Mouse (Mus musculus): ENCODE measurements around the gene Gm49322. TPM values are rescaled to one million over a fixed set of nuclear protein-coding genes. Genes with fewer than 3 reads are reported as not detected.

Gm49322 gene
- polyA plus RNA-seq, 1 experiment from 2014 or later: 4.4 TPM

GRCm38 (mm10) chr10:80608435-80608834 lies 2.6 kb downstream of the Gm49322 start:
- Histone ChIP-seq H3K9me3 (ENCODE audit: control insufficient read depth, low read length) (no peaks in the 10 kb centered on the region), H3K27me3 (ENCODE audit: control insufficient read depth, insufficient read depth, low read depth, low read length) (no peaks in the 10 kb centered on the region), H3K9ac (ENCODE audit: low read length) (no peak overlapping the region), H3K27ac (ENCODE audit: low read length) (no peak overlapping the region), H3K4me3 (ENCODE audit: low read length) (no peak overlapping the region), H3K4me1 (replicated peaks; ENCODE audit: control insufficient read depth, insufficient read depth, low read length) (peaks cover 9% of the 10 kb centered on the region), H3K36me3 (ENCODE audit: control insufficient read depth, insufficient read depth, low read length) (peaks cover 27% of the 10 kb centered on the region), H3K4me2 (ENCODE audit: low read depth, low read length) (no peak overlapping the region)
- no peak for ATAC-seq (ENCODE audit: low read depth)
- 79% methylated on average over 3 of the region's 3 CpGs for WGBS

- 85% methylated on average over 10 of the region's 10 CpGs for WGBS
- Histone ChIP-seq H3K36me3 (ENCODE audit: control insufficient read depth, insufficient read depth, low read length) (peaks cover 33% of the 10 kb centered on the region), H3K27me3 (ENCODE audit: control insufficient read depth, insufficient read depth, low read depth, low read length) (no peaks in the 10 kb centered on the region), H3K4me2 (ENCODE audit: low read depth, low read length) (no peak overlapping the region), H3K27ac (ENCODE audit: low read length) (no peak overlapping the region), H3K9me3 (ENCODE audit: control insufficient read depth, low read length) (no peaks in the 10 kb centered on the region), H3K9ac (ENCODE audit: low read length) (no peak overlapping the region), H3K4me1 (replicated peaks; ENCODE audit: control insufficient read depth, insufficient read depth, low read length) (no peaks in the 10 kb centered on the region), H3K4me3 (ENCODE audit: low read length) (no peak overlapping the region)
- no peak for ATAC-seq (ENCODE audit: low read depth)
These were observed 3.6 kb downstream of the Gm49322 start for GRCm38 (mm10) chr10:80609269-80609924.

- no peaks in the 10 kb centered on the region for H3K4me1 ChIP-seq (replicated peaks; ENCODE audit: control insufficient read depth, insufficient read depth, low read length)
- no peaks in the 10 kb centered on the region for H3K27me3 ChIP-seq (ENCODE audit: control insufficient read depth, insufficient read depth, low read depth, low read length)
- H3K9ac ChIP-seq (ENCODE audit: low read length): no peak overlapping the region
- no peak overlapping the region for H3K27ac ChIP-seq (ENCODE audit: low read length)
- 89% methylated on average over 9 of the region's 9 CpGs for WGBS
- H3K9me3 ChIP-seq (ENCODE audit: control insufficient read depth, low read length): no peaks in the 10 kb centered on the region
- no peak for ATAC-seq (ENCODE audit: low read depth)
- no peak overlapping the region for H3K4me3 ChIP-seq (ENCODE audit: low read length)
- peaks cover 40% of the 10 kb centered on the region for H3K36me3 ChIP-seq (ENCODE audit: control insufficient read depth, insufficient read depth, low read length)
- H3K4me2 ChIP-seq (ENCODE audit: low read depth, low read length): no peak overlapping the region
These were observed 4.4 kb downstream of the Gm49322 start for GRCm38 (mm10) chr10:80610116-80610785.

- no peak overlapping the region for H3K4me3 ChIP-seq (ENCODE audit: low read length)
- ATAC-seq (ENCODE audit: low read depth): peak; percentile 55
- no peaks in the 10 kb centered on the region for H3K27me3 ChIP-seq (ENCODE audit: control insufficient read depth, insufficient read depth, low read depth, low read length)
- 48% methylated on average over 4 of the region's 4 CpGs for WGBS
- H3K4me1 ChIP-seq (replicated peaks; ENCODE audit: control insufficient read depth, insufficient read depth, low read length): no peaks in the 10 kb centered on the region
- H3K9me3 ChIP-seq (ENCODE audit: control insufficient read depth, low read length): no peaks in the 10 kb centered on the region
- H3K4me2 ChIP-seq (ENCODE audit: low read depth, low read length): no peak overlapping the region
- H3K36me3 ChIP-seq (ENCODE audit: control insufficient read depth, insufficient read depth, low read length): peaks cover 43% of the 10 kb centered on the region
- H3K27ac ChIP-seq (ENCODE audit: low read length): no peak overlapping the region
- no peak overlapping the region for H3K9ac ChIP-seq (ENCODE audit: low read length)
These were observed 5.2 kb downstream of the Gm49322 start for GRCm38 (mm10) chr10:80611024-80611423.

- Histone ChIP-seq H3K27me3 (ENCODE audit: control insufficient read depth, insufficient read depth, low read depth, low read length) (no peaks in the 10 kb centered on the region), H3K9me3 (ENCODE audit: control insufficient read depth, low read length) (no peaks in the 10 kb centered on the region), H3K4me1 (replicated peaks; ENCODE audit: control insufficient read depth, insufficient read depth, low read length) (no peaks in the 10 kb centered on the region), H3K9ac (ENCODE audit: low read length) (no peak overlapping the region), H3K36me3 (ENCODE audit: control insufficient read depth, insufficient read depth, low read length) (peaks cover 36% of the 10 kb centered on the region), H3K4me2 (ENCODE audit: low read depth, low read length) (no peak overlapping the region), H3K27ac (ENCODE audit: low read length) (no peak overlapping the region), H3K4me3 (ENCODE audit: low read length) (no peak overlapping the region)
- no peak for ATAC-seq (ENCODE audit: low read depth)
- WGBS: 91% methylated on average over 3 of the region's 3 CpGs
These were observed 6.1 kb downstream of the Gm49322 start for GRCm38 (mm10) chr10:80611905-80612304.

- Histone ChIP-seq H3K4me1 (replicated peaks; ENCODE audit: control insufficient read depth, insufficient read depth, low read length) (no peaks in the 10 kb centered on the region), H3K9me3 (ENCODE audit: control insufficient read depth, low read length) (no peaks in the 10 kb centered on the region), H3K27me3 (ENCODE audit: control insufficient read depth, insufficient read depth, low read depth, low read length) (no peaks in the 10 kb centered on the region), H3K4me3 (ENCODE audit: low read length) (no peak overlapping the region), H3K27ac (ENCODE audit: low read length) (no peak overlapping the region), H3K36me3 (ENCODE audit: control insufficient read depth, insufficient read depth, low read length) (peaks cover 22% of the 10 kb centered on the region), H3K9ac (ENCODE audit: low read length) (no peak overlapping the region), H3K4me2 (ENCODE audit: low read depth, low read length) (no peak overlapping the region)
- ATAC-seq (ENCODE audit: low read depth): no peak
- 80% methylated on average over 3 of the region's 3 CpGs for WGBS
These were observed 8.0 kb downstream of the Gm49322 start for GRCm38 (mm10) chr10:80613821-80614220.

GRCm38 (mm10) chr10:80614351-80614750 lies 8.5 kb downstream of the Gm49322 start:
- H3K4me1 ChIP-seq (replicated peaks; ENCODE audit: control insufficient read depth, insufficient read depth, low read length): no peaks in the 10 kb centered on the region
- no peaks in the 10 kb centered on the region for H3K9me3 ChIP-seq (ENCODE audit: control insufficient read depth, low read length)
- H3K27ac ChIP-seq (ENCODE audit: low read length): no peak overlapping the region
- no peak overlapping the region for H3K4me3 ChIP-seq (ENCODE audit: low read length)
- no peak overlapping the region for H3K4me2 ChIP-seq (ENCODE audit: low read depth, low read length)
- ATAC-seq (ENCODE audit: low read depth): no peak
- H3K36me3 ChIP-seq (ENCODE audit: control insufficient read depth, insufficient read depth, low read length): peaks cover 19% of the 10 kb centered on the region
- no peaks in the 10 kb centered on the region for H3K27me3 ChIP-seq (ENCODE audit: control insufficient read depth, insufficient read depth, low read depth, low read length)
- no peak overlapping the region for H3K9ac ChIP-seq (ENCODE audit: low read length)
- 83% methylated on average over 6 of the region's 6 CpGs for WGBS

GRCm38 (mm10) chr10:80618181-80618580 lies 12.4 kb downstream of the Gm49322 start:
- no peak overlapping the region for H3K4me3 ChIP-seq (ENCODE audit: low read length)
- H3K27me3 ChIP-seq (ENCODE audit: control insufficient read depth, insufficient read depth, low read depth, low read length): no peaks in the 10 kb centered on the region
- H3K4me2 ChIP-seq (ENCODE audit: low read depth, low read length): no peak overlapping the region
- ATAC-seq (ENCODE audit: low read depth): no peak
- H3K9ac ChIP-seq (ENCODE audit: low read length): no peak overlapping the region
- peaks cover 16% of the 10 kb centered on the region for H3K36me3 ChIP-seq (ENCODE audit: control insufficient read depth, insufficient read depth, low read length)
- WGBS: 53% methylated on average over 9 of the region's 9 CpGs
- H3K27ac ChIP-seq (ENCODE audit: low read length): peak overlapping the region; percentile 71
- peaks cover 6% of the 10 kb centered on the region for H3K4me1 ChIP-seq (replicated peaks; ENCODE audit: control insufficient read depth, insufficient read depth, low read length)
- H3K9me3 ChIP-seq (ENCODE audit: control insufficient read depth, low read length): no peaks in the 10 kb centered on the region

- 27% methylated on average over 8 of the region's 8 CpGs for WGBS
- Histone ChIP-seq H3K4me2 (ENCODE audit: low read depth, low read length) (no peak overlapping the region), H3K27ac (ENCODE audit: low read length) (no peak overlapping the region)
These were observed 13.8 kb downstream of the Gm49322 start for GRCm38 (mm10) chr10:80619465-80620244.

More at GRCm38 (mm10) chr10:80619465-80620244, 13.8 kb downstream of the Gm49322 start:
- H3K4me1 ChIP-seq (replicated peaks; ENCODE audit: control insufficient read depth, insufficient read depth, low read length): peaks cover 20% of the 10 kb centered on the region
- H3K4me3 ChIP-seq (ENCODE audit: low read length): no peak overlapping the region
- H3K9me3 ChIP-seq (ENCODE audit: control insufficient read depth, low read length): no peaks in the 10 kb centered on the region
- no peak for ATAC-seq (ENCODE audit: low read depth)
- no peak overlapping the region for H3K9ac ChIP-seq (ENCODE audit: low read length)
- H3K27me3 ChIP-seq (ENCODE audit: control insufficient read depth, insufficient read depth, low read depth, low read length): no peaks in the 10 kb centered on the region
- H3K36me3 ChIP-seq (ENCODE audit: control insufficient read depth, insufficient read depth, low read length): peaks cover 9% of the 10 kb centered on the region

All from lung, embryonic 16.5 days (tissue).